Mouse (Mus musculus): Measurements from ENCODE around the gene Ifna1. TPM values are rescaled to one million over a fixed set of nuclear protein-coding genes. Genes with fewer than 3 reads are reported as not detected.

The Ifna1 gene
- not detected for polyA plus RNA-seq (2015; fragmentation: Illumina TruSeq; extraction: RNeasy Lipid Tissue Mini Kit (QIAGEN cat#74804); ENCODE audit: insufficient read depth, low replicate concordance)

GRCm38 (mm10) chr4:88849698-88850097, at the start of gene Ifna1:
TSS of gene Ifna1 (plus strand) at chr4:88850087.

GRCm38 (mm10) chr4:88802954-88803353, 46.9 kb upstream of the Ifna1 start, which contains the start of gene Gm13287:
TSS of gene Gm13287 (plus strand) at chr4:88803254.

GRCm38 (mm10) chr4:88805231-88805630, 44.7 kb upstream of the Ifna1 start, which contains the start of gene Gm13288:
TSS of gene Gm13288 (plus strand) at chr4:88805531.

GRCm38 (mm10) chr4:88815928-88816327, 34.0 kb upstream of the Ifna1 start, which contains the start of gene Ifna7:
TSS of gene Ifna7 (plus strand) at chr4:88816228.

GRCm38 (mm10) chr4:88819659-88820058, 30.2 kb upstream of the Ifna1 start, which contains the start of gene Ifna11:
TSS of gene Ifna11 (plus strand) at chr4:88819959.

GRCm38 (mm10) chr4:88827116-88827515, 22.8 kb upstream of the Ifna1 start, which contains the start of gene Ifna6:
TSS of gene Ifna6 (plus strand) at chr4:88827416.

GRCm38 (mm10) chr4:88835225-88835624, 14.7 kb upstream of the Ifna1 start, which contains the start of gene Ifna5:
TSS of gene Ifna5 (plus strand) at chr4:88835525.

GRCm38 (mm10) chr4:88841438-88841911, 8.4 kb upstream of the Ifna1 start, which contains the start of gene Ifna4:
TSS of gene Ifna4 (plus strand) at chr4:88841861.

GRCm38 (mm10) chr4:88880101-88880500, 30.2 kb downstream of the Ifna1 start, which contains the start of gene Ifne:
TSS of gene Ifne (minus strand) at chr4:88880201.

Other genes with a start within 250 kb of the Ifna1 start
- gene Ifna12, start 246.7 kb upstream of the Ifna1 start, polyA plus RNA-seq (2015; fragmentation: Illumina TruSeq; extraction: RNeasy Lipid Tissue Mini Kit (QIAGEN cat#74804); ENCODE audit: insufficient read depth, low replicate concordance) = not detected
- not detected for gene C87499, start 215.7 kb upstream of the Ifna1 start, polyA plus RNA-seq (2015; fragmentation: Illumina TruSeq; extraction: RNeasy Lipid Tissue Mini Kit (QIAGEN cat#74804); ENCODE audit: insufficient read depth, low replicate concordance)
- gene Ifna13, start 205.6 kb upstream of the Ifna1 start, polyA plus RNA-seq (2015; fragmentation: Illumina TruSeq; extraction: RNeasy Lipid Tissue Mini Kit (QIAGEN cat#74804); ENCODE audit: insufficient read depth, low replicate concordance) = not detected
- not detected for gene Ifna16, start 173.2 kb upstream of the Ifna1 start, polyA plus RNA-seq (2015; fragmentation: Illumina TruSeq; extraction: RNeasy Lipid Tissue Mini Kit (QIAGEN cat#74804); ENCODE audit: insufficient read depth, low replicate concordance)
- not detected for gene Ifna2, start 166.2 kb upstream of the Ifna1 start, polyA plus RNA-seq (2015; fragmentation: Illumina TruSeq; extraction: RNeasy Lipid Tissue Mini Kit (QIAGEN cat#74804); ENCODE audit: insufficient read depth, low replicate concordance)
- gene Ifnab, start 158.7 kb upstream of the Ifna1 start, polyA plus RNA-seq (2015; fragmentation: Illumina TruSeq; extraction: RNeasy Lipid Tissue Mini Kit (QIAGEN cat#74804); ENCODE audit: insufficient read depth, low replicate concordance) = not detected
- gene Gm26566, start 128.3 kb upstream of the Ifna1 start, polyA plus RNA-seq (2015; fragmentation: Illumina TruSeq; extraction: RNeasy Lipid Tissue Mini Kit (QIAGEN cat#74804); ENCODE audit: insufficient read depth, low replicate concordance) = not detected
- 49.2 TPM for gene Klhl9, start 127.6 kb upstream of the Ifna1 start, polyA plus RNA-seq (2015; fragmentation: Illumina TruSeq; extraction: RNeasy Lipid Tissue Mini Kit (QIAGEN cat#74804); ENCODE audit: insufficient read depth, low replicate concordance)
- gene Gm13271, start 95.2 kb upstream of the Ifna1 start, polyA plus RNA-seq (2015; fragmentation: Illumina TruSeq; extraction: RNeasy Lipid Tissue Mini Kit (QIAGEN cat#74804); ENCODE audit: insufficient read depth, low replicate concordance) = not detected
- gene Gm13283, start 90.0 kb upstream of the Ifna1 start, polyA plus RNA-seq (2015; fragmentation: Illumina TruSeq; extraction: RNeasy Lipid Tissue Mini Kit (QIAGEN cat#74804); ENCODE audit: insufficient read depth, low replicate concordance) = not detected
- gene Gm13290, start 76.3 kb upstream of the Ifna1 start, polyA plus RNA-seq (2015; fragmentation: Illumina TruSeq; extraction: RNeasy Lipid Tissue Mini Kit (QIAGEN cat#74804); ENCODE audit: insufficient read depth, low replicate concordance) = not detected
- not detected for gene Gm13289, start 73.2 kb upstream of the Ifna1 start, polyA plus RNA-seq (2015; fragmentation: Illumina TruSeq; extraction: RNeasy Lipid Tissue Mini Kit (QIAGEN cat#74804); ENCODE audit: insufficient read depth, low replicate concordance)
- not detected for gene Gm13272, start 70.2 kb upstream of the Ifna1 start, polyA plus RNA-seq (2015; fragmentation: Illumina TruSeq; extraction: RNeasy Lipid Tissue Mini Kit (QIAGEN cat#74804); ENCODE audit: insufficient read depth, low replicate concordance)
- gene Ifnz, start 68.0 kb upstream of the Ifna1 start, polyA plus RNA-seq (2015; fragmentation: Illumina TruSeq; extraction: RNeasy Lipid Tissue Mini Kit (QIAGEN cat#74804); ENCODE audit: insufficient read depth, low replicate concordance) = not detected
- not detected for gene Gm13276, start 64.4 kb upstream of the Ifna1 start, polyA plus RNA-seq (2015; fragmentation: Illumina TruSeq; extraction: RNeasy Lipid Tissue Mini Kit (QIAGEN cat#74804); ENCODE audit: insufficient read depth, low replicate concordance)
- gene Gm13277, start 61.5 kb upstream of the Ifna1 start, polyA plus RNA-seq (2015; fragmentation: Illumina TruSeq; extraction: RNeasy Lipid Tissue Mini Kit (QIAGEN cat#74804); ENCODE audit: insufficient read depth, low replicate concordance) = not detected
- gene Gm13278, start 58.5 kb upstream of the Ifna1 start, polyA plus RNA-seq (2015; fragmentation: Illumina TruSeq; extraction: RNeasy Lipid Tissue Mini Kit (QIAGEN cat#74804); ENCODE audit: insufficient read depth, low replicate concordance) = not detected
- gene Gm13275, start 55.6 kb upstream of the Ifna1 start, polyA plus RNA-seq (2015; fragmentation: Illumina TruSeq; extraction: RNeasy Lipid Tissue Mini Kit (QIAGEN cat#74804); ENCODE audit: insufficient read depth, low replicate concordance) = not detected
- gene Gm13279, start 52.7 kb upstream of the Ifna1 start, polyA plus RNA-seq (2015; fragmentation: Illumina TruSeq; extraction: RNeasy Lipid Tissue Mini Kit (QIAGEN cat#74804); ENCODE audit: insufficient read depth, low replicate concordance) = not detected
- gene Gm13285, start 50.4 kb upstream of the Ifna1 start, polyA plus RNA-seq (2015; fragmentation: Illumina TruSeq; extraction: RNeasy Lipid Tissue Mini Kit (QIAGEN cat#74804); ENCODE audit: insufficient read depth, low replicate concordance) = not detected
- gene Gm13287, start 46.8 kb upstream of the Ifna1 start, polyA plus RNA-seq (2015; fragmentation: Illumina TruSeq; extraction: RNeasy Lipid Tissue Mini Kit (QIAGEN cat#74804); ENCODE audit: insufficient read depth, low replicate concordance) = not detected
- gene Gm13288, start 44.6 kb upstream of the Ifna1 start, polyA plus RNA-seq (2015; fragmentation: Illumina TruSeq; extraction: RNeasy Lipid Tissue Mini Kit (QIAGEN cat#74804); ENCODE audit: insufficient read depth, low replicate concordance) = not detected
- not detected for gene Ifna7, start 33.9 kb upstream of the Ifna1 start, polyA plus RNA-seq (2015; fragmentation: Illumina TruSeq; extraction: RNeasy Lipid Tissue Mini Kit (QIAGEN cat#74804); ENCODE audit: insufficient read depth, low replicate concordance)
- not detected for gene Ifna11, start 30.1 kb upstream of the Ifna1 start, polyA plus RNA-seq (2015; fragmentation: Illumina TruSeq; extraction: RNeasy Lipid Tissue Mini Kit (QIAGEN cat#74804); ENCODE audit: insufficient read depth, low replicate concordance)
- not detected for gene Ifna6, start 22.7 kb upstream of the Ifna1 start, polyA plus RNA-seq (2015; fragmentation: Illumina TruSeq; extraction: RNeasy Lipid Tissue Mini Kit (QIAGEN cat#74804); ENCODE audit: insufficient read depth, low replicate concordance)
- not detected for gene Ifna5, start 14.6 kb upstream of the Ifna1 start, polyA plus RNA-seq (2015; fragmentation: Illumina TruSeq; extraction: RNeasy Lipid Tissue Mini Kit (QIAGEN cat#74804); ENCODE audit: insufficient read depth, low replicate concordance)
- not detected for gene Ifna4, start 8.2 kb upstream of the Ifna1 start, polyA plus RNA-seq (2015; fragmentation: Illumina TruSeq; extraction: RNeasy Lipid Tissue Mini Kit (QIAGEN cat#74804); ENCODE audit: insufficient read depth, low replicate concordance)
- gene Ifne, start 30.1 kb downstream of the Ifna1 start, polyA plus RNA-seq (2015; fragmentation: Illumina TruSeq; extraction: RNeasy Lipid Tissue Mini Kit (QIAGEN cat#74804); ENCODE audit: insufficient read depth, low replicate concordance) = not detected

All from spleen, adult 10 weeks (tissue).